Mouse (Mus musculus) common myeloid progenitor, adult 5-6 weeks (primary cell): ENCODE measurements around the gene Mrpl2. TPM values are rescaled to one million over a fixed set of nuclear protein-coding genes. Genes with fewer than 3 reads are reported as not detected.

Source experiments
- ATAC-seq: replicated peaks from 2 replicates; pipeline ENCODE4 v1.8.0; 2016; ENCODE audit warnings: low read depth, mild to moderate bottlenecking, moderate TSS enrichment, inconsistent platforms; ENCODE audit not compliant: poor library complexity, severe bottlenecking
- total RNA-seq: library from RNA; stranded (forward); fragments of 200-1000, 187-1606 nt; gene quantifications from 2 replicates; pipeline ENCODE4 v1.2.3, GENCODE M21; 2017

The Mrpl2 gene
- total RNA-seq, 1 experiment from 2014 or later = 113 TPM

DNA sequence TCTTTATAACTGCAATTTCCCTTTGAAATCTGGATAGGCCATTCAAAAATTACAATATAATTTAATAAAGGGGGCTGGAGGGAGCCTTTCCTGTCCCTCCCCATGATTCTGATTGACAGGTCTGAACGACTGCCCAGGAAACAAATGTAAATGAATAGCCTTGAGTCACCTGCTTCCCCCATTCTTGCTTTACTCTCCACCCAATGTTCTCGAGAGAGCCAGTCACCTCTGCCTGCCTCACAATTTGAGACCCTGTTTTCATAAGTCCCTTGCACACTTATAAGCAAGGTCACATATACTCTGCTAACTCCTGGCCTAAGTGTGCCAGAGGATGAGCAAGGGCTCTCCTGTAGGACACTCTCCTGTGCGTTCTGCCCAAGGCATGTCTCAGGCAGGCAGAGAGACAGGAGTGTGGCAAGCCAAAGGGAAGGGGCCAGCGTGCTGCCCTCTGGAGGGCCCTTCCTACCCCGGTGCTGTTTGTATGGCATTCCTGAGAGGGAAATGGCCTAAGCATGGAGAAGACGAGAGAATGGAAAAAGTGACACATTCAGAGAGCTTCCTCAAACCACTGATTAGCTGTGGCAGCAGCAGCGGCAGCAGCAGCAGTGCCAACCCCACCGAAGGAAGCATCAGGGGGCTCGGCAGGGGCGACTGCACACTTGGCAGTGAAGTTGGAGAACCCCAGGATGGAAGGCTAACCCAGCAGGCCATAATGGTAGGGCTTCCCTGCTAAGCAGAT, 22.0 kb upstream of the Mrpl2 start:
- peak; percentile 27 for ATAC-seq

DNA sequence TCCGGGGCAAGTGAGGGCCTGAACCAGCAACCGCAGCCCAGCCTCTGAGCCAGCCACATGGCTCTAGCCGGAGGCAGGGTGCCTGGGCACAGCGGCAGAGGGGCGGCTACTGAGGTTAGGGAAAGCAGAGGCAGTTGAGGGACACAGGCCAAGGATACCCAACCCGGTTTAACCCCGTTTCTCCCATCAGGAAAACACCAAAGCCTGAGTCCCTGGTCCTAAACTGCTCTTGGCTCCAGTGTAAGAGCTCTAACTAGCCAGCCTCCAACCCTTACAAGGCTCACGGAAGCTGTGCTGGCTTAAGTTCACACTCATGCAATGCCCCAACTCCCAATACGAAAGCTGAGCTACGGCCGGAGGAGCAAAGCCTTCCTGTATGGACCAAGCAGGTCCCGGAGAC, 21.4 kb upstream of the Mrpl2 start:
- ATAC-seq = peak; percentile 2; the same call in 1 of the 2 replicates

DNA sequence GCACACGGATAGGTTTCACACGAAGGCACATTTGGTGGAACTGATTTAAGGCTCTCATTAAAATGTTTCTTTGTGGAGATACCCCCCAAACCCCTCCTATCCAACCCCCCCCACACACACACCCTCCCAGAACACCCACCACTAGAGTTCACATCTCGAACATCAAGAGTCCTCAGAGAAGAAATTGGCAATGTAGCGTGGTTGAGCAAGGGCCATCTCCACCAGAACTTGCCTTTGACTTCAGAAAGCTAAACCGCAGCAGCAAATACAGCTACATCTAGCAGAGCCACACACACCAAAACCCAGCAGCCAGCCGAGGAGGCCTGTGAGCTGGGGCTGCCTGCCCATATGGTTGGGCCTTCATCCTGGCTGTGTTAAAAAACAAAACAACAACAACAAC, 18.6 kb upstream of the Mrpl2 start:
- ATAC-seq = no peak

DNA sequence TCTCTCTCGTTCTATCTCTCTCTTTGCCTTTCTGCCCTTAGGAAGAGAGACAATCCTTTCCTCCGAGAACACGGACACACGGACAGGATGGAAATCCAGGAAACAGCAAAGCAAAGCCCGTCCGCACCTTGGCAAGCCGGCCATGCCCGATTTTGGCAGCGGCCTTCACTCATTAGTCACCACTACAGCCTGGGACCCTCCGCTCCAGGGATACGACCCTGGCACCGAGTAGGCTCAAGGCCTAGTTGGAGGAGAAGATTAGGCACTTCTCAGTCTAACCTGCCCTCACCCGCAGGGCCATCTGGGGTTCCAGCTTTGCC, 17.6 kb upstream of the Mrpl2 start:
- no peak for ATAC-seq

DNA sequence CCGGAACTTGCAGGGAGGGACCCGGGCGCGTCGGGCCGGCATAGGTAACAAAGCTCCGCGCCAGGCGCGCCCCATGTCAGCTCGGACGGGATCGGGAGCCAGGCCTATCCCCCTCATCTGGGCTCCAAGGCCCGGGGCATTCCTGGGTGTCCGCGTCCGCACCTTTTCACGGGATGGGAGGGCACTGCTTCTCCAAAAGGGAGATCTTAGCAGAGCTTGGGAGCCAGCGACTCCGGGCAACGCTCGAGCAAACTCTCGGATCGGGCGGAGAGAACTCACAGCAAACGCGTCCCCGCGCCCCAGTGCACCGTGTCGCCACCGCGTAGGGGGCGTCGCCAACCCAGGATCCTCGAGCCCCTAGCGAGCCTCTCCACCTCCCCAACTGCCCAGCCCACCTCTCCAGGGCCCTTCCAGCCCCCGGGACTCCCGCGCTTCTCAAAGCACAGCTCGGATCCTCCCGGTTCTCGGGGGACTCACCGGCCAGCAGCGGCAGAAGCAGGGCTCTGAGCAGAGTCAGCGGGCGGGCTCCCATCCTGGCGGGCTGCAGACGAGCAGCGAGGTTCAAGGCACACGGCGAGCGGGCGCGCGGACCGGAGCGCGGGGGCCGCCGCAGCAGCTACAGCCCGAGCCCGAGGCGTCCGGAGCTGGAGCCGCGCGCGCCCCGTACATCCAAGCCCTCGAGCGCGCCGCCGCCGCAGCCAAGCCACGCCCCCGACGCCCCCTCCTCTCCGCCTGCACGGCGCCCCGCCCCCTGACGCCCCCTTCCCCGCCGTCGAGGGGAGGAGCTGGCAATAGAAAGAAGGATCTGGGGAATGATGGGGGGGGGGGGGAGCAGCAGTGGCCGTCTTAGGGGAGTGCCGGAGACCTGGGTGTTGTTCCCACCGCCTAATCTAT, 17.0 kb upstream of the Mrpl2 start, which contains the start of gene Ptk7:
Ptk7 (minus strand) TSS at position 714 of the 894 bp plus-strand sequence.
- peak; percentile 36 for ATAC-seq

DNA sequence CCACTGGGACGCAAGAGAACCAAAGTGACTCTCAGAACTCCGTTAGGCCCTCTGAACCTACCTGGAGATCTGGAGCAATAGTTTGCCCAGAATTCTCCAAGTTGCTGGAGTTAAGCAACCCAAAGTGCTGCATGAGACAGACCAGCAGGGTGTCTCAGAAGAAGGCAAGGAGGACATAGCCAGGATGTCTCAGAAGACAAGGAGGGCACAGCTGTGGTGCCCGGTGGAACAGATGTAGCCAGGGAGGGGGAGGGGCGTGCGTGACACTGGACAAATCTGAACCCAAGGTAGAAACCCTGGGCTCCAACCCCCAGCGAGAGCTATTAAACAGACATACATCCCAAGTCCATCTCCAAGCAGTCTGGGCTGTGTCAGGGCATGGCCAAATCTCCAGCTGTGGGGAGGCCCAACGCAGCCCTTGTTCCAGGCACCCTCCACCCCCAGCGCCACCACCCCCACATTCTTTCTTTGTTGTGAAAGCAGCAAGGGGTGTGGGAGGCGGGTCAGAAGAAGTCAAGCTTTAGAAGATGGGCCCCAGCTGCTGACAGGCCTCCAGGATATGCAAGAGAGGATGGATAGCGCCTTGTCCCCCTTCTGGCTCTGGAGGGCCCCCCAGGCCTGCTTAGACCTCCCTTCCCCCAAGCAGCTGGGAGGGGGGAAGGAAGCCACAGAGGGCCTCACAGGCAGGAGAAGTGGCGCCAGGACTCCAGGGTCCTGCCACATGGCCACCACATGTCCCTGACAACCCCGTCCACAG, 16.2 kb upstream of the Mrpl2 start:
- ATAC-seq = peak; percentile 23; the same call in 1 of the 2 replicates

DNA sequence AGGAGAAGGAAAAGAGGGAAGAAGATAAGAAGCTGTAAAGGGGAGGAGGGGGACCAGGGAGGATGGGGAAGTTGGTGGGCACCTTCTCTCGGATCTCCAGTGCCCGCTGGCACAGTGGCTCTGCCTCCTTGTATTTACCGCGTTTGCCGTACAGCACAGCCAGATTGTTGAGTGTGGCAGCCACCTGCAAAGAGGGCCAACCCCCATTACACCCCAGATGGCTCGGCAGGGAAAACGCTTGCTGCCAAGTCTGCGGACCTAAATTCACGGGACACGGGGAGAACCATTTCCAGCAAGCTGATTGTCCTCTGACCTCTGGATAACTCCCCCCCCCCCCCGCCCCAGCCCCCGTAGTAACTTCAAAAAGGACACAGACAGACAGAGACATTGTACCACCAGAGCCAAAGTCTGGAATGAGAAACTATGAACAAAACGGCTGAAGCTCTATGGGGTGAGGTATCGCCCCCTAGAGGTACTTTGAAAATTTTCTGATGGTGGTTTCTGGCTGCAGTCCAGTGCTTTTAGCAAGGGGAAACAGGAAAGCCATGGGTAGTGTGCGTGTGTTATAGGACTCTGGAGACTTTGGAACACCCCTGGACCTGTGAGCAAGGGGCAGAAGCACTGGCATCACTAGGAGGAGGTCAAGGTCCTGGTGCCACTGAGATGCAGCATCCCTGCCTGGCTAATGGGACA, 9.1 kb upstream of the Mrpl2 start:
- peak; percentile 61 for ATAC-seq

DNA sequence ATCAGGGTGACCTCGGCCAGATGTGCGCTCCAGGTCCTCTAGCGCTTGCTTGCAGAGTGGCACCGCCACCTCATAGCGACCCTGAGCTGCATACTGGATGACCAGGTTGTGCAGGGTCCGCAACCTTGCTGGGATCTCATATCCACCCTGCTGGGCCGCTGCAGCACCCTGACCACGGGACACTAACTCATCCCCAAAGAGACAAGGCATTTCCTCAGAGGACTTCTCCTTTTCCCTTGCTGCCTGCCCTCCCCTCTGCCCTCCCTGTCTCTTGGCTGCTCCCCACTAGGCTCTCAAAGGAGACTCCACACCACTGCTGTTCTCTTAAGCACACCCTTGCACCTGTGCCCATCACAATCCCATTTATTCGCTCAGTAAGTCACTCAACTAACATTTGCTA, 6.1 kb upstream of the Mrpl2 start:
- peak; percentile 72 for ATAC-seq

DNA sequence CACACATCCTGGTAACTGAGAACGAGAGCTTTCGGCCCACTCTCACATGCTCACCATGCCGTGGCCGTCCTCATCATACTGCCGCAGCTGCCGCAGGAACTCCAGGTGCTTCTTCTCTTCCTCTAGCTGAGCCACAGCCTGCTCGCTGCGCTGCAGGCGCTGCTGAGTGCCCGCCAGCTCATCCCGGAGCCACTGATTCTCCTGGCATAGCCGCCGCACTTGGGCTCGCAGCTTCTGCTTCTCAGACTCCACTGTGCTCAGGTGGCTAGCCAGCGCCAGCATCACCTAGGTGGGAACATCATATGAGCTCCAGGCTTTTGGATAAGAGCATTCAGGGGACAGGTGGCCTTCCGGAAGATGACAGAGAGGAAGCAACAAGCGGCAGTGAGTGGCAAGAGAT, 4.0 kb upstream of the Mrpl2 start:
- no peak for ATAC-seq

DNA sequence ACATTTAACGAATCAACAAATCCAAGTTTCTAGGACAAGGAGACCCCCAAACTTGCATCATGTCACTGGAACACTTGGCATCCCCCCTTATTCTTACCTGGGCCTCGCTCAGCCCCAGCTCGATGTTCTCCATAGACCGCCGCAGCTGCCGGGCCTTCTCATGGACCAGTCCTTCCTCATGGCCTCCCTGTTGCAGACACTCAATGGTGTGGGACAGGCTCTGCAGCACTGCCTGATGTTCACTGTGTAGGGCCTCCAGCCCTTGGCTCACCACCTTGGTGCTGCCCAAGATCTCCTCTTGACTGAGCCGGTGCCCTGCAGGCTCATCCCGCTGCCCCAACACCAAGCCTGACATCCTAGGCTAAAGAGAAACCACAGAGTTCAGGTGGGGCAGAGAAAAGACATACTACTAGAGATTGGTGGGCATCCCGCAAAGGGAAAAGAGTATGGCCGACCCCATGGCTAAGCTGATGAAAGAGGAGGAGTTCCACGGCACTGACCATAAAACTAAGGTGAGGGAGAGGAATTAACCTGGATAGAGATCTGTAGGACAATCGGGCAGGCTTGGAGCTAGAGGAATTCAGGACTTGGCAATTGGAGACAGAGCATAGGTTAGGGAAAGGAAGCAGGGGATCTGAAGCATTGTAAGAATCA, 1.8 kb upstream of the Mrpl2 start:
- no peak for ATAC-seq

DNA sequence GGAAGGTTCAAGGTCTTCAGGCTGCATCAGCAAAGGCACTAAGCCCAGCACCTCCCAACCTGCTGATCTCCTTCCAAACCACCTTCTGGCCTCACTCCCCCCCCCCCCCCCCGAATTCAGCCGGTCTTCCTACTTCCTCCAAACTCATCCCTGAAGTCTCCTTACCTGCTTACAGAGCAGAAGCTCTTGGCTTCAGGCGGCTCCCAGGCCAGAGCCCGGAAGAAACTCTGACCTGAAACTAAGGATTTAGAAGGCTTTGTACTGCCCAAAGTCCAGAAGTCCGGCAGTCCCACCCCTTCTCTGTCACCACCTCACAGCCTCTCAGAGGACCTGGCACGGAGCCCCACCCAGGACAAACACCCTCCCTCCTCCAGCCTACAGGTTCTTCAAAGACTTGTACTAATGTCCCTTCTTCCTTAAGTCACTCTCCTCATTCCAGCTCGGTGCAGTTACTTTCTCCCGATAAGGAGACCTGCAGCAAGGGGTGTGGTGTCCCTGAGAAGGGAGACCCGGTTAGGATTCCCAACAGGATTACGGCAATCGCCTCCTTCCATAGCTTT, 1.0 kb upstream of the Mrpl2 start:
- no peak for ATAC-seq

DNA sequence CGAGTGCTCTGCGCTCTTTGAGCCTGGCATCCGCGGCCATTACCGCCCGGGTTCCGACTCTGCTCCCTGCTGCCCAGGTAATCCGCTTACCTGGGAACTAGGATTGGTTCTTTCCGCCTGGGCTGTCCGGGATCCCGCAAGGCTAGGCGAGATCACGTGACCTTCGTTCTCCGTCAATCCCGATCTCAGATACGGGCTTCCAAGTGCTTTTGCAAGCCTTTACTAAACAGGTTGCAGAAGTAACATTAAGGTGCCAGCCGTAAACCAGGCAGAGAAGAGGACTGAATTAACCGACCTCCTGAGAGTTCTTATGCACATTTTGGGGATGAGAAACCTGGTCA, 263 bp downstream of the Mrpl2 start:
- no peak for ATAC-seq

DNA sequence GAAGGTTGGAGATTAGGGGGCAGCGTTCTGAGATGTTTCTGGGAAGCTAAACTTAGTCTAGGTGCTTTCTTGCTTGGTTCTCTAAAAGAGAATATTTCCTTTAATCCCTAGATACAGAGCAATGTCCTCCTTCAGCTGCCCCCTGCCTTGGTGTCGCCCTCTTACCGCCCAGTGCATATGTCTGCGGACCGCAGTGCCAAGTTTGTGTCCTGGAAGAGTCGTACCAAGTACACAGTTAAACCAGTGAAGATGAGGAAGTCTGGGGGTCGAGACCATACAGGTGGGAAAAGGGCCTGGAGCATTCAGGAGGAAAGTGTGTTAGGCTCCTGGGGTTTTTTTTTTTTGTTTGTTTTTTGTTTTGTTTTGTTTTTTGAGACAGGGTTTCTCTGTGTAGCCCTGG, 1.2 kb downstream of the Mrpl2 start:
- ATAC-seq = no peak

DNA sequence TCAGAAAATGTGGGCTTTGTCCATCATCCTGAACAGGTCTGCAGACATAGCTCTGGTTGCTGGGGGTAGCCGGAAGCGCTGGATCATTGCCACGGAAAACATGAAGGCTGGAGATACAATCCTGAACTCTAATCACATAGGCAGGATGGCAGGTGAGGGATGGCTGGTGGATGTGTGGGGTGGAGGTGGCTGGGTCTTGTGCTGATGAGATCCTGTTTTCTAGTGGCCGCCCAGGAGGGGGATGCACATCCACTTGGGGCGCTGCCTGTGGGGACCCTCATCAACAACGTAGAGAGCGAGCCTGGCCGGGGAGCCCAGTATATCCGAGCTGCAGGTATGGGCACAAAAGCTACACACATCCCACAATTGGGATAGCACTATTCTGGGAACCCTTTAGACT, 2.4 kb downstream of the Mrpl2 start:
- no peak for ATAC-seq

DNA sequence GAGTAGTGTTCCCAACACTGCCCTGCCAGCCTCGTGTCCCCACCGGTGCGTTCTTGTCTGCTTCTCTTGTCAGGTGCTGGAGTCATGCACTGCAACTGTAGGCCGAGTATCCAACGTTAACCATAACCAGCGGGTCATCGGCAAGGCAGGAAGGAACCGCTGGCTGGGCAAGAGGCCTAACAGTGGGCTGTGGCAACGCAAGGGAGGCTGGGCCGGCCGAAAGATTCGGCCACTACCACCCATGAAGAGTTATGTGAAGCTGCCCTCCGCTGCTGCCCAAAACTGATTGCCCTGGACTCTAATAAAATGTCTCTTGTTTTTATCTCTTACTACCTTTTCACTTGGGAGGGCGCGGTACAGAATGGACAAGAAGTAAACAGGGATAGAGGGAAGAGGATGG, 3.8 kb downstream of the Mrpl2 start:
- no peak for ATAC-seq

DNA sequence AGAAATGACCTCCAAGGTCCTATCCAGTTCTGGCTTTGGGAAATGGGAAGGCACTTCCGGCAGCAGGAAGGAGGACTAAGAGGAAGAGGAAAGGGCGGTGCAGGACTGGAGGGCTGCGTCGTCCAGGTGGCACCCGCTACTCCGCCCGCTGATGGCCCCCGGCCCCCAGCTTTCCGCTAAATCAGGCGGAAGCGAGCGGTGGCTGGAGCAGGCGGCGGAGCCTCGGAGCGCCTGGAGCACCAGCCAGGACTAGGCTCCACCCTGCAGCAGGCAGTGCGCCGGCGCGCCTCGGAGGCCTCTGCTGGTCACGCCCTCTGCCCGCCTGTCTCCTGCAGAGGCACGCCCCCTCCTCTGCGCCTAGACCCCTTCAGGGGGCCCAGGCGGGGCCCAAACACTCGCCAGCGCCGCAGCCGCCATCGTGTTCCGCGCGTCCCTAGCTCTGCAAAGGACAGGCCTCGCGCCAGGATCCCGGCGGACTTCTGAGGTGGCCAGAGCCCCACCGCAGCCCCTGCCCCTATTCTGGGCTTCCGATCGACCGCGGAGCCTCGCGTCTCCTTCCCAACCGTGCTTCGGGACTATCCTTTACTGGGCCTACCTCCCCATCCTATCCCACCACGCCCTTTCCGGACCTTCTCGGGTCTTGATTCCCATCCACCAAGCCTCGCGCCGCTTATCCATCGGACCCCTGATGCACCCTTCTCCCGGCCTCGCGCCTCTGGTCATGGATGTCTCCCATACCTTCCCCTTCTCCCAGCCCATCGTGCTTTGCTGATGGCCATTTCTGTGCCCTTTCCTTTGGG, 4.4 kb downstream of the Mrpl2 start, which contains the start of gene Cul7:
Cul7 (plus strand) TSS at position 106 of the 800 bp plus-strand sequence.
- peak; percentile 75 for ATAC-seq

DNA sequence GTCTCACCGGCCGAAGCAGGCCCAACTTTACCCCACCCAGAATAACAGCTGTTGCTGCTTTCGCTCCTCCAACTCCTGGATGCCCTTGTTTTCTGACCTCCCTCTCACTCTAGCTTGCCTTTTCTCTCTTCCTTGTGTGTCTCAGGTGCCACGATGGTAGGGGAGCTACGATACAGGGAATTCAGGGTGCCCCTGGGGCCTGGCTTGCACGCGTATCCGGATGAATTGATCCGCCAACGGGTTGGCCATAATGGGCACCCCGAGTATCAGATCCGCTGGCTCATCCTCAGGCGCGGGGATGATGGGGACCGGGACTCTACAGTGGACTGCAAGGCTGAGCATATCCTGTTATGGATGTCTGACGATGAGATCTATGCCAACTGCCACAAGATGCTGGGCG, 5.3 kb downstream of the Mrpl2 start:
- no peak for ATAC-seq

DNA sequence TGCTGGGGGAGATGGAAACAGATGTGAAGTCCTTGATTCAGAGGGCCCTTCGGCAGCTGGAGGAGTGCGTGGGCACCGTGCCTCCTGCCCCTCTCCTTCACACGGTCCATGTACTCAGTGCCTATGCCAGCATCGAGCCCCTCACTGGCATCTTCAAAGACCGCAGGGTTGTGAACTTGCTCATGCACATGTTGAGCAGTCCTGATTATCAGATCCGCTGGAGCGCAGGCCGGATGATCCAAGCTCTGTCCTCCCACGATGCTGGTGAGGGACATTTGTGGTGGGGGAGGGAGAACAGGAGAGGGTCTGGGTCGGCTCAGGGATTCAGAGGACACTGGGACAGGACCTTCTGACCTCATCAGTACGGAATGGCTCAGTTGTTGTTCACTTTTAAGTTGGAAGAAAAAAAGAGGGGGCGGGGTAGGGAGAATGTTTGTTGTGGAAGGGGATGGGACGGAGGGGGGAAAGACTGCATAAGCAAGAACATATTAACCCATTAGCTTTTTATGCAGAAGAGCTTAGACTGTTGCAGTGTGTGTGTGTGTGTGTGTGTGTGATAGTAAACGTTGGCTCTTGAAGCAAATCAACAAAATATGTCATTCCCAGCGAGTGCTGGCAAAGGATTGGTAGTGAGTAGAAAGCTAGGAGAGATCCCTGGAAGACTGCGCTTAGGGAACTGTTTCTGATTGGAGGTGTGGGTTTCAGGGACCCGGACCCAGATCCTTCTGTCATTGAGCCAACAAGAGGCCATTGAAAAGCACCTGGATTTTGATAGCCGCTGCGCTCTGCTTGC, 5.9 kb downstream of the Mrpl2 start:
- ATAC-seq = no peak
